Mouse (Mus musculus): ENCODE data around the gene Eci3.
"Not testable (repeated sequence)": the region's sequence is repeated elsewhere in the genome, so short reads cannot be mapped to it uniquely, and the experiment has no call there.

Gene Eci3

DNA sequence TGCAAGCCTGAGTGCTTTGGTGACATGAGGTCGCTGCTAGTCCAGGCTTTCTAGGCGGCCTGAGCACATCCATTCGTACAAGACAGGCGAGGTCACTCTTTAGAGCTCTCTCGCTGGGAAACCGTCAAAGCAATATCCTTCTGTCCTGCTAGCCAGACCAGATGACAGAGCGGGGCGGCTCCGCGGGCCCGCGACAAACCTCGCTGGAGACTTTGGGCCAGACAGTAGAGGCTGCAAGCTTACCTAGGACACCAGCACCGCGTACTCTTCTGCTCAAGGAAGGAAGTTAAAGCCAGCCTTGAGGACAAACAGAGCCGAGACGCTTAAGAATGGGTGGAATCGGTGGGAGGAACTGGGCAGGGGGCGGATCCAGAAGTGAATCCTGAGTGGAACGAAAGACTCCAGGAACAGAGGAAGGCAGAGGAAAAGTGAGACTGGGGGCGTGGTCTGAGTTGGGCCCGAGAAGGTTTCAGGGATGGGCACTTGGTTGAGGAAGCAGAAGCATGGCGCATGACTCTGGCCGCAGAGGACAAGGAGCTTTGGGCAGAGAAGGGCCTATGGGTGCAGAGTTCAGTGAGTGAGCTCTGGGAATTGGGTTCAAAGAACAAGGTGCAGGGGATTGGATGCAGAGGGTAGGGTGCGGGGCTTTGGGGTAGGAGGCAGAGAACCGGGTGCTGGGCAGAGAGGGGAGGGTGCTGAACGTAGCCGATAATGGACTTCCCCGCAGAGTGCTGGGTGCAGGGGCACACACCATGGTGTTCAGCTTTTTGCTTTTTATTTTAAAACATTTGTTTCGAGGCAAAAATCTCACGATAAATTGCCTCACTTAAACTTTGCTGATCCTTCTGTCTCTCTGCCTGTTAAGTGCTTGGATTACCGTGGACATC, at the start of gene Eci3:
Gene Eci3 (minus strand): TSS at position 300 of the 887 bp plus-strand sequence.
- no peak for DNase-seq (ENCODE audit: extremely low spot score, low read depth, low spot score)

DNA sequence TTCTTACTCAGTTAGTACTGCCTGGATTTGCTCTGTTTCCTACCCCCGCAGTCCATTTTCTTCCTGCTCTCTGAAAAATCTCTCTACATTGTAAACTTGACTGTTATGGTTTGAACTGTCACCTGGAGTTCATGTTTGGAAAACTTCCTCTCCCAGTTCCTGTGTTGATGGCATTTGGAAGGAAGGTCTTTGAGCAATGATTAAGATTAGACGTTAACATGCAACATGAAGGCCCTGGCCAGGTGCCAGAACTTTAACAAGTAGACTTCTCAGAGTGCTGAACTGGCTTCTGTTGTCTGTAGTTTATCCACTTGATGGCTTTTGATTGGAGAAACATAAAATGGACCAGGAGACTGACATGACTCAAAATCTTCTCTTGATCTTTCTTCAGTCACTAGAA, 32.3 kb upstream of the Eci3 start:
- DNase-seq (ENCODE audit: extremely low spot score, low read depth, low spot score): no peak

GRCm38 (mm10) chr13:34993983-34994811, 30.6 kb upstream of the Eci3 start:
- DNase-seq (ENCODE audit: extremely low spot score, low read depth, low spot score): peak; percentile 53

GRCm38 (mm10) chr13:34993595-34993982, 30.0 kb upstream of the Eci3 start:
- peak; percentile 6 for DNase-seq (ENCODE audit: extremely low spot score, low read depth, low spot score)

DNA sequence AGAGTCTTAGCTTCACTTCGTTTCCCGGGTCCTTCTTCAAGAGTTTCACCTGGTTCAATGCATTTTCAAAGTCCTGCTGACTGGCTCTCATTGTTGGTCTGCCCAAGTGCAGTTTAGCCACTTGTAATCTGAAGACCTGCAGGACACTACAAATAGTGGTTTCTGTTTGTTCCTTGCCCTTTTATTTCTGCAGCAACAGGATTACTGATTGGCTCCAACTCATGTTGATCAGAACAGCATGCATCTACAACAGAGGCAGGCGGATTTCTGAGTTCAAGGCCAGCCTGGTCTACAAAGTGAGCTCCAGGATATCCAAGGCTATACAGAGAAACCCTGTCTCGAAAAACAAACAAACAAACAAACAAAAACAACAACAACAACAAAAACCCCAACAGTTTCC, 29.5 kb upstream of the Eci3 start:
- no peak for DNase-seq (ENCODE audit: extremely low spot score, low read depth, low spot score)

DNA sequence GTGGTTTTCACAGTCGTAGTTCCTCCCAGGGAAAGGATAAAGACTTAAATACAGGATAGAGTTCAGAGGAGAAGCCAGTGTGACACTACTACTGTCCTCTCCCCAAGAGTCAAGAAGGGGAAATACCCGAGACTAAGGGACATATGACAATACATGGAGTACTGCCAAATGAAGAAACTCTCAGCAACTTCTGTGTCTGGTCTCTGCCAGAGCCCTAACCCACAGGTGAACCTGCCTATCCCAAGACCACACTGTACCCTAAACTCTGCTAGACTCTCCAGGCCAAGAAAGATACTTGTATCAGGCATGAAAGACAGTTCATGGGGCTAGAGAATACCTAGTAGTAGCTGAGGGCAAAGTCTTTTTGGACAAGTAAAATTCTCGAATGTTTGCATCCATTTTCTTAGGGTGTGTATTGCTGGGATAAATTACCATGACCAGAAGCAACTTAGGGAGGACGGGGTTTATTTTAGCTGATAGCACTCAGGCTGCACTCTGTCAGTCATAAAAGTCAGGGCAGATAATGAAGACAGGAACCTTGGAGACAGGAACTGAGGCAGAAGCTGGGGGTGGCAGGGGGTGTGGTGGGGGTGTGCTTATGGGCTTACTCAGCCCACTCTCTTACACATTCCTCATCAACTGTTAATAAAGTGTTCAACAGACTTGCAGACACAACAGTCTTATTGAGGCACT, 28.1 kb upstream of the Eci3 start:
- no peak for DNase-seq (ENCODE audit: extremely low spot score, low read depth, low spot score)

DNA sequence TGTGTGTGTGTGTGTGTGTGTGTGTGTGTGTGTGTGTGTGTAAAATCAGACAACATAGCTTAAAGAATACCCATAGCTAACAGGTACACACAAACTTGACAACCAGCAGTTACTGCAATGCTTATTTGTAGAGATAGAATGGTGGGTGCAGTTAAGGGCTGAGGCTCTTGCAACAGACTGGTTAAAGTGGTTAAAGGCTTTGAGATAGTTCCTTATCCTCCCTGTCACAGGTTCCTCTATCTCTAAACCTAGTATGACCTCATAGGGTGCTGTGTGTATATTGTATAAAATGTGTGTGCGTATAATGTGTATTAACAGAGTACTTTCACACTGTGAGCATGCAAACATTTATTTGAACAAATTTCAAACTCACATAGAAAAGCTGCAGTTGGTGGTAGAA, 19.9 kb upstream of the Eci3 start:
- not testable (repeated sequence) for DNase-seq (ENCODE audit: extremely low spot score, low read depth, low spot score)

DNA sequence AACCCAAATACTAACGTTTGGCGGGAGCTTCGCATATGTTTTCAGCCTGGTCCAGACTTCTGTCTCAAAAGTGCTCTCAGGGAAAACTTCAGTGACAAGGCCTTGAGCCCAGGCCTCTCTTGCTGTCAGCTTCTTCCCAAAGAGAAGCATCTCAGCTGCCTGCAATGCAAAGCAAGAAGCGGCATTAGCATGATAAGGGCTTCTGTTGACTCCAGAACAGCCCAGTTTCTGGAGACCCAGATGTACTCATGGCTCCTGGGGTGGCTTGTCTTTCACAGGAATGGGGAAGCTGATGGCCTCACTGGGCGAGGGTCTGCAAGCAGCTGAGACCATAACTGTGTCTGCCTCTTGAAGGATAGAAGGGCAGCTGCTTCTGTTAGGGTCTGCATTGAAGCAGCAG, 15.0 kb upstream of the Eci3 start:
- not testable (repeated sequence) for DNase-seq (ENCODE audit: extremely low spot score, low read depth, low spot score)

GRCm38 (mm10) chr13:34977410-34977809, 13.8 kb upstream of the Eci3 start:
- no peak for DNase-seq (ENCODE audit: extremely low spot score, low read depth, low spot score)

GRCm38 (mm10) chr13:34976116-34976515, 12.5 kb upstream of the Eci3 start:
- no peak for DNase-seq (ENCODE audit: extremely low spot score, low read depth, low spot score)

GRCm38 (mm10) chr13:34973770-34974169, 10.2 kb upstream of the Eci3 start:
- DNase-seq (ENCODE audit: extremely low spot score, low read depth, low spot score): no peak

GRCm38 (mm10) chr13:34973149-34973548, 9.5 kb upstream of the Eci3 start:
- DNase-seq (ENCODE audit: extremely low spot score, low read depth, low spot score): no peak

GRCm38 (mm10) chr13:34972456-34972855, 8.8 kb upstream of the Eci3 start:
- DNase-seq (ENCODE audit: extremely low spot score, low read depth, low spot score): not testable (repeated sequence)

- DNase-seq (ENCODE audit: extremely low spot score, low read depth, low spot score): not testable (repeated sequence)
Observed at GRCm38 (mm10) chr13:34965647-34966046, 2.0 kb upstream of the Eci3 start.

DNA sequence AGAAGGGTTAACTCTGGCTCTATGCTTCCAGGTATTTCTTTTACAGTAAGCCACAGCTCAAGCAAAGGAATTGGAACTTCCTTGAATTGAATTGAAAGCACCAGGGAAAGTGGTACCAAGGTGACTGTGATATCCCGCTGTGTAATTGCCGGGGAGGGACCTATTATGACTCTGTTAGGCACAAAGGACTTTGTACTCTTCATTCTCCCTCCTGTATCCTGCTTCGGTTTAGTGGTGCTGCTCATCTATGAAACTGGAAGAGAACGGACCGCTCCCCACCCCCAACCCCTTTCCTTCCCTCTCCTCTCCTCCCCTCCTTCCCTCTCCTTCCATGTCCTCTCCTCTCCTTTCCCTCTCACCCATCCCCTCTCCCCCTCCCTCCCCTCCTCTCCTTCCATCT, 1.3 kb upstream of the Eci3 start:
- DNase-seq (ENCODE audit: extremely low spot score, low read depth, low spot score): no peak

- DNase-seq (ENCODE audit: extremely low spot score, low read depth, low spot score): no peak
Observed at GRCm38 (mm10) chr13:34964419-34964818, 809 bp upstream of the Eci3 start.

- DNase-seq (ENCODE audit: extremely low spot score, low read depth, low spot score): no peak
Observed at GRCm38 (mm10) chr13:34960996-34961770, 2.4 kb downstream of the Eci3 start.

DNA sequence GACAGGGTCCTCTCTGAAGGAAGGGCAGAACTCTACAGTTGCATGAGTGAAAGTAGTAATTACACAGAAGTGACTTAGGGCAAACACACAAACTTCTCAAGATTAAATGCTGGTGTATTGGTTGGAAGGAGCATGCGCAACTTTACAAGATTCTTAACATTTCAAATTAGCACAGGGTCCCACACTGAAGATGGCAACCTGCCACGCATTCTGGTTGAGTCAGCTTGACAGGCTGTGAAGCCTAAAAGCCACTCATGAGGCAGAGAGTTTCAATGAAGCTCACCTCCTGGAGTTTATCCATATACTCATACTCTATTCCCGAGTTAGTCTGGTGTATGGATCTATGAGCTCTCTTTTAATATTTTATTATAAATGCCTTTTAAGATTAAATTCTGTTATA, 5.5 kb downstream of the Eci3 start:
- not testable (repeated sequence) for DNase-seq (ENCODE audit: extremely low spot score, low read depth, low spot score)

DNA sequence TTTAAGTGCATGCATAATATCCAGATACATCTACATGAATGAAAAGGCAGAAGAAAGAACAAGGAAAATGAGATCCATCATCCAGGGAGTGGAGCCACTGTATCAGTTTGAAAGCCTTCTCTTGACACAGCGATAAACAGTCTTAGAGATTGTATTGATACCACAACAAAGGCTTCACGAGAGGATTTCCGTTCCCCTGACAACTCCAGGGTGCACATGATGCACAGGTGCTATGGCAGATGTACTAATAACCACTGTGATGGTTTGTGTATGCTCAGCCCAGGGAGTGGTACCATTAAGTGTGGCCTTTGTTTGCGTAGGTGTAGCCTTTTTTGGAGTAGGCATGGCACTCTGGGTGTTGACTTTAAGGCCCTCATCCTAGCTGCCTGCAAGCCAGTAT, 6.7 kb downstream of the Eci3 start:
- no peak for DNase-seq (ENCODE audit: extremely low spot score, low read depth, low spot score)

DNA sequence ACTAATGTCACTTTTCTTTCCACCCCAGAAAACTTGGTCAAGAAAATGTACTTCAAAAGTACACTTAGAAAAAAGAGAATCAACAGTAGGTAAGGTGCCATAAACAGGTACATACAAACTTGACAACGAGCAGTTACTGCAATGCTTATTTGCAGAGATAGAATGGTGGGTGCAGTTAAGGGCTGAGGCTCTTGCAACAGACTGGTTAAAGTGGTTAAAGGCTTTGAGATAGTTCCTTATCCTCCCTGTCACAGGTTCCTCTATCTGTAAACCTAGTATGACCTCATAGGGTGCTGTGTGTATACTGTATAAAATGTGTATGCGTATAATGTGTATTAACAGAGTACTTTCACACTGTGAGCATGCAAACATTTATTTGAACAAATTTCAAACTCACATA, 12.2 kb downstream of the Eci3 start:
- not testable (repeated sequence) for DNase-seq (ENCODE audit: extremely low spot score, low read depth, low spot score)

DNA sequence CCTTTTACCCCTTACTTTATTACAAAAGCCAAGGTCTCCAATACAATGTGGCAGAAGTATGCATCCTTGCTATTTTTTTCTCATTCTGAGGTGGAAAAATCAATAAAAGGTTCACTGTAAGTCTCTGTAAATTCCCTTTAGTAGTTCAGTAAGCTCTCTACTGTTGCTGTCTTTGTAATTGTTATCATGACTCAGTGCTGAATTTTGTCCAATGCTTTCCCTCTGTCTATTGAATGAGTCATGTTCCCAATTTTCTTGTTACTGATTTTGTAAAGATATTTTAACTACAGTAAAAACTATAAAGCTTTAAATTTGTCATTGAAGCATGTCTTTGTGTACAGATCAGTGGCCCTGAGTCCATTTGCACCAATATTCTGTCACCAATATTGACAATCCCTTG, 21.2 kb downstream of the Eci3 start:
- DNase-seq (ENCODE audit: extremely low spot score, low read depth, low spot score): no peak
